Mouse (Mus musculus): ENCODE results near the gene Zcchc14.

DNA sequence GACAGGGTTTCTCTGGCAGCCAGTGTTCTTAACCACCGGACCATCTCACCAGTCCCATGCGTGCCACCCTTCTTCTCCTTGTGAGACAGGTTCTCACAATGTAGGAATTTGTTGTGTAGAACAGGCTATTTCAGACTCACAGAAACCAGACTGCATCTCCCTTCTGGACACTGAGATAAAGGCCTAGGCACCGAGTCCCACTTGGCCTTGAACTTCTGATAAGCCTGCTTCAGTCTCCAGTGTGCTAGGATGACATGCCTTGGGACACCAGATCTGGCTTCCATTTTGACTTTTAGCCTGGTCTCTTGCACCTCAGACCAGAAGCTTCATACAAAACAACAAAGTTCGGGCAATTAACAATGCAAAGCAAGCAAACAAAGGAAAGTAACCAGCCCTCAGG, 64.0 kb downstream of the Zcchc14 start:
- TF ChIP-seq CTCF (IDR thresholded peaks at IDR 0.05; ENCODE audit: control insufficient read depth, insufficient read depth, insufficient read length), result no peak
- TF ChIP-seq USF1 (IDR thresholded peaks at IDR 0.05; ENCODE audit: low read depth), result no peak
- no peak for TF ChIP-seq CEBPB (IDR thresholded peaks at IDR 0.05; ENCODE audit: low read depth)
- TF ChIP-seq MYOG (IDR thresholded peaks at IDR 0.05; ENCODE audit: control insufficient read depth, extremely low read depth, insufficient read length), result no peak

Data from C2C12 (cell line).